Mouse (Mus musculus): Measurements from ENCODE around the gene Nphp1. TPM values are rescaled to one million over a fixed set of nuclear protein-coding genes. Genes with fewer than 3 reads are reported as not detected.

Gene Nphp1
- polyA plus RNA-seq, 2 experiments, result 4.9 to 5.5 TPM

DNA sequence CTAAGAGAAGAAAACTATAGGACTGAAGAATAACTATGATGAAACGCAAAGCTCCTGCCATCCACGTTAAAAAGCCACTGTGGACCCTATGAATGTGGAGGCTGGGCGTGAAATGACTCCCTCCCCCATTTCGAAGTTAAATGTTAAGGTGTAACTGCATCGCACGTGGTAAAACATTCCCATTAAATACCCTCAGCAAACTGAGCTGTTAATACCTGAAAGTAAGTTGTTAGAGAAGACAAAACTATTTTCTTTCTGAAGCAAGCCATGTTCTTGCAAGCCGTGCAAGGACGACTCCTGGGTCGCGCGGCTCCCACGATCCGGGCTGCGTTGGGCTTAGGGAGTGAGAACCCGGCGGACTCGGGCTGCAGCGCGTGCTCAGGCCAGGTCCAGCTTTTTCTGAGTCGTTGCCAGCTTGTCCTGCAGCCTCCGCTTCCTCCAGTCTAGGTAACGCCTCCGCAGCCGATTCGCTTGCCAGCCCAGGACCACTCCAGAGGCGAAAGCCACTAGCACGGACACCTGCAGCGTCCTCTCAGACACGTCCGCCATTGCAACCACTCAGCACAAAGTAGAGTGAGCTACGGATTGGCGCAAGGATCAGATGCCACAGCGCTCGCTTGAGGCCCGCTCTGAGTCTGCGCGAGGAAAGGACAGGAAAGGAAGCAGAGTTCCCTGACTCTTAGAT, 3.4 kb upstream of the Nphp1 start, which contains the start of gene Mtln:
Gene Mtln, minus strand, starts transcription at position 570 of the 685 bp plus-strand sequence.
- peak; percentile 77 to 80 (median 78) for DNase-seq (ENCODE audit: low read depth in 3 of 3, low spot score in 3 of 3)
- H3K4me3 ChIP-seq (ENCODE audit: insufficient read depth in 1 of 2, low read depth in 2 of 2, low read length in 2 of 2), result peak within 1 kb of the TSS; percentile 69 to 86
- whole genome bisulfite sequencing (ENCODE audit: insufficient replicate concordance), result 2% methylated on average over 37 of the region's 37 CpGs
- ATAC-seq (ENCODE audit: insufficient read depth), result peak; percentile 86
- no peaks in the 10 kb centered on the region for H3K9me3 ChIP-seq (ENCODE audit: control insufficient read depth, low read length)
- TF ChIP-seq EP300 (IDR thresholded peaks at IDR 0.05; ENCODE audit: low read depth) (no peak), CTCF (IDR thresholded peaks at IDR 0.05; ENCODE audit: low read depth) (no peak)
- H3K4me2 ChIP-seq (ENCODE audit: low read depth), result peak within 1 kb of the TSS; percentile 85
- no peaks in the 10 kb centered on the region for H3K36me3 ChIP-seq (replicated peaks; ENCODE audit: control insufficient read depth, insufficient read depth, low read depth)
- peaks cover 10 to 20% of the 10 kb centered on the region in 2 experiments for H3K4me1 ChIP-seq (replicated peaks; ENCODE audit: control insufficient read depth in 2 of 2, insufficient read depth in 2 of 2, low read length in 1 of 2)
- H3K27ac ChIP-seq, result peak within 1 kb of the TSS; percentile 42
- H3K9ac ChIP-seq (replicated peaks), result peak within 1 kb of the TSS; percentile 77
- H3K27me3 ChIP-seq (ENCODE audit: control insufficient read depth, insufficient read depth, low read length), result no peaks in the 10 kb centered on the region

DNA sequence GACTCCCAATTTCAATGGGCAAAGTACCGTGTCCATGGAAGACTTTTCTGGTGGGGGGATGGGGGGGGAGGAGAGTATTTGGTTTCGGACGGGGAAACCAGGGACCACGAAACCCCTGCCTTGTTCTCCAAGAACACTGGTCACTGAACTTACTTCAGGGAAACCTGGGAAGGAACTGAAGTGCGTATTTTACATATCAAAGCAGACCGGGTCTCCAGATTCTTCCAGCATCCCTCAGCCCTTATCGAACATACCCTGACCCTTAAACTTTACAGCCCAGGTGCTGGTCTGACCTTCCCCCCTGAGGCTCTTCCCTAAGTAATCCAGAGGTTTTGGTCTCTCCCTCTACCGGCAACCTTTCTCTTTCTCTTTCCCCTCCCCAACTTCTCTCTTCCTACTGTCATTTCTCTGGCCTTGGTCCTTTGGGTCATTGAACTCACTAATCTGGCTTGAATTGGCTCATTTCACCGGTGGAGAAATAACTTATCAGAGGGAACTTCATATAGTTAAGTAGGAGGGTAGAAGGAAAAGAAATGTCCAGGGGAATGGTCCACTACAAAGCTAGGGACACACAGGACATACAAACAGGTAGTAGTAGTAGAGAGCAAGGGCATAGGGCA, 1.1 kb upstream of the Nphp1 start:
- TF ChIP-seq EP300 (IDR thresholded peaks at IDR 0.05; ENCODE audit: low read depth), result no peak
- TF ChIP-seq CTCF (IDR thresholded peaks at IDR 0.05; ENCODE audit: low read depth), result no peak
- peaks cover 10 to 20% of the 10 kb centered on the region in 2 experiments for H3K4me1 ChIP-seq (replicated peaks; ENCODE audit: control insufficient read depth in 2 of 2, insufficient read depth in 2 of 2, low read length in 1 of 2)
- no peaks in the 10 kb centered on the region for H3K27me3 ChIP-seq (ENCODE audit: control insufficient read depth, insufficient read depth, low read length)
- peak overlapping the region; percentile 81 for H3K4me2 ChIP-seq (ENCODE audit: low read depth)
- H3K36me3 ChIP-seq (replicated peaks; ENCODE audit: control insufficient read depth, insufficient read depth, low read depth), result no peaks in the 10 kb centered on the region
- H3K4me3 ChIP-seq (ENCODE audit: insufficient read depth in 1 of 2, low read depth in 2 of 2, low read length in 2 of 2), result peak overlapping the region; percentile 75 to 96
- no peak for ATAC-seq (ENCODE audit: insufficient read depth)
- no peaks in the 10 kb centered on the region for H3K9me3 ChIP-seq (ENCODE audit: control insufficient read depth, low read length)
- H3K9ac ChIP-seq (replicated peaks), result peak overlapping the region; percentile 68
- no peak for DNase-seq (ENCODE audit: low read depth in 3 of 3, low spot score in 3 of 3)
- H3K27ac ChIP-seq, result no peak overlapping the region
- WGBS (ENCODE audit: insufficient replicate concordance), result 24% methylated on average over 9 of the region's 9 CpGs

DNA sequence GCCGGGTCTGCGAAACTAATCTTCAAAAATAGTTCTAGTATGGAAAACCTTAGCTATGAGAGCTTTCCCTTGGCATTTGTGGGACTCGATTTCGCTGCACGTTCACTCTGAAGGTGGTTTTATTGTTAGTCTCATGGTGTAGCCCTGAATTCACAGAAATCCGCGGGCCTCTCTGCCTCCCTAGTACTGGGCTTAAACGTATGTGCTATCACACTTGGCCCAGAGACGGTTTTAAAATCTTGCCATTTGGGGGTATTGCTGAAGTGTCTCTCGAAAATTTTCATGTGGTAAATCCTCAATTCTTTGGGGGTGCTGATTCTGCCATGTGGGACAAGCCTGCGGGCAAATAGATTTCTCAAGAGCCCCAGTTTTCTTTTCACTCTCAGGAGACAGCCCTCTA, 441 bp upstream of the Nphp1 start:
- Histone ChIP-seq H3K36me3 (replicated peaks; ENCODE audit: control insufficient read depth, insufficient read depth, low read depth) (no peaks in the 10 kb centered on the region), H3K27me3 (ENCODE audit: control insufficient read depth, insufficient read depth, low read length) (no peaks in the 10 kb centered on the region), H3K9ac (replicated peaks) (peak overlapping the region; percentile 68), H3K27ac (peak overlapping the region; percentile 18), H3K4me1 (replicated peaks; ENCODE audit: control insufficient read depth in 2 of 2, insufficient read depth in 2 of 2, low read length in 1 of 2) (peaks cover 10 to 20% of the 10 kb centered on the region in 2 experiments), H3K4me2 (ENCODE audit: low read depth) (peak overlapping the region; percentile 81), H3K4me3 (ENCODE audit: insufficient read depth in 1 of 2, low read depth in 2 of 2, low read length in 2 of 2) (peak overlapping the region; percentile 75 to 96), H3K9me3 (ENCODE audit: control insufficient read depth, low read length) (no peaks in the 10 kb centered on the region)
- 3% methylated on average over 11 of the region's 11 CpGs for WGBS (ENCODE audit: insufficient replicate concordance)
- no peak for TF ChIP-seq EP300 (IDR thresholded peaks at IDR 0.05; ENCODE audit: low read depth)
- no peak for TF ChIP-seq CTCF (IDR thresholded peaks at IDR 0.05; ENCODE audit: low read depth)
- ATAC-seq (ENCODE audit: insufficient read depth), result peak; percentile 55; the same call in 1 of the 2 replicates
- DNase-seq (ENCODE audit: low read depth in 3 of 3, low spot score in 3 of 3), result peak in 1 of 3 experiments; percentile 22

DNA sequence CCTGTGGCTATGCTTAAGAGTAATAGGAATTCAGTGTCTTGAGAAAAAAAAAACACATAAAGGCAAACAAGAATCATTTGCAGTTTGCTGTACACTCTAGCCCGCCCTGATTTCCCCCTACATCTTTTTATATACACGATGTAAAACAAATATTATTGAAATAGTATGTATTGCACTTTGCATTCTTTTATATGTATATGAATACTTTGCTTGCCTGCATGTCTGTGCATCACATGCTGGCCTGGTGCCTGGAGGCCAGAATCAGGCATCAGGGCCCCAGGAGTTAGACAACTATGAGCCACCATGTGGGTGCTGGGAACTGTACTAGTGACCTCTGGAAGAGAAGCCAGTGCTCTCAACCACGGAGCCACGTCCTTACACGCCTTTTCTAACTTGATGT, 1.5 kb downstream of the Nphp1 start:
- 77% methylated on average over 5 of the region's 5 CpGs for WGBS (ENCODE audit: insufficient replicate concordance)
- TF ChIP-seq CTCF (IDR thresholded peaks at IDR 0.05; ENCODE audit: low read depth) (no peak), EP300 (IDR thresholded peaks at IDR 0.05; ENCODE audit: low read depth) (no peak)

DNA sequence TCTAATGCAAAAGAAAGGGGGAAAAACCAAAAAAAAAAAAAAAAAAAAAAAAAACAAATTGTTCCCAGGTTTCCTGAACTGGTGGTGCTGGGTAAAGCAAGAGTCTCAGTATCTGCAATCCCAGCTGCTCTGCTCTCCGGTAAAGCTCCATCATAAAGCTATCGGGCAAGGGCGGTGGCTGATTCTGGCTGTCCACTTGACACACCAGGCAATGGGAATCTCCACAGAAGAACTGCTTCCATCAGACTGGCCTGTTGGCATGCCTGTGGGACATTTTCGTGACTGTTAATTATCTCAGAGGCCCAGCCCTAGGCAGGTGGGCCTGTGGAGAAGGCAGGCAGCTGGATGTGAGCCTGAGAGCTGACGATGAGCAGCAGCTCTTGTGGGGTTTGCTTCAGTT, 10.2 kb downstream of the Nphp1 start:
- H3K27me3 ChIP-seq (ENCODE audit: control insufficient read depth, insufficient read depth, low read length), result no peaks in the 10 kb centered on the region
- no peak overlapping the region for H3K9ac ChIP-seq (replicated peaks)
- WGBS (ENCODE audit: insufficient replicate concordance), result 71% methylated on average over 5 of the region's 5 CpGs
- H3K4me3 ChIP-seq (ENCODE audit: insufficient read depth in 1 of 2, low read depth in 2 of 2, low read length in 2 of 2), result no peak overlapping the region
- H3K4me1 ChIP-seq (replicated peaks; ENCODE audit: control insufficient read depth in 2 of 2, insufficient read depth in 2 of 2, low read length in 1 of 2), result peaks cover 3 to 10% of the 10 kb centered on the region in 2 experiments; a peak in 2 of 4 replicates
- ATAC-seq (ENCODE audit: insufficient read depth) (no peak), DNase-seq (ENCODE audit: low read depth in 3 of 3, low spot score in 3 of 3) (no peak)
- no peaks in the 10 kb centered on the region for H3K36me3 ChIP-seq (replicated peaks; ENCODE audit: control insufficient read depth, insufficient read depth, low read depth)
- no peak overlapping the region for H3K4me2 ChIP-seq (ENCODE audit: low read depth)
- H3K27ac ChIP-seq, result no peak overlapping the region
- TF ChIP-seq EP300 (IDR thresholded peaks at IDR 0.05; ENCODE audit: low read depth) (no peak), CTCF (IDR thresholded peaks at IDR 0.05; ENCODE audit: low read depth) (no peak)
- H3K9me3 ChIP-seq (ENCODE audit: control insufficient read depth, low read length), result no peaks in the 10 kb centered on the region

More for the DNA sequence above, 1.5 kb downstream of the Nphp1 start:
- DNase-seq (ENCODE audit: low read depth in 3 of 3, low spot score in 3 of 3), result no peak
- Histone ChIP-seq H3K4me3 (ENCODE audit: insufficient read depth in 1 of 2, low read depth in 2 of 2, low read length in 2 of 2) (no peak overlapping the region), H3K4me2 (ENCODE audit: low read depth) (no peak overlapping the region), H3K9me3 (ENCODE audit: control insufficient read depth, low read length) (no peaks in the 10 kb centered on the region), H3K36me3 (replicated peaks; ENCODE audit: control insufficient read depth, insufficient read depth, low read depth) (no peaks in the 10 kb centered on the region), H3K27me3 (ENCODE audit: control insufficient read depth, insufficient read depth, low read length) (no peaks in the 10 kb centered on the region), H3K4me1 (replicated peaks; ENCODE audit: control insufficient read depth in 2 of 2, insufficient read depth in 2 of 2, low read length in 1 of 2) (peaks cover 10 to 22% of the 10 kb centered on the region in 2 experiments), H3K27ac (no peak overlapping the region), H3K9ac (replicated peaks) (no peak overlapping the region)
- ATAC-seq (ENCODE audit: insufficient read depth), result no peak
